Mouse (Mus musculus) G1E (cell line): Measurements from ENCODE around the gene Shroom3.

ENCODE experiments used
- CTCF ChIP-seq: IDR thresholded peaks from 2 replicates; pipeline ENCODE4 v1.5.1; 2012; ENCODE audit warnings: low read depth, low read length, inconsistent platforms, mixed read lengths
- POLR2AphosphoS5 ChIP-seq: IDR thresholded peaks from 2 replicates; pipeline ENCODE4 v1.6.1; 2012; ENCODE audit warnings: low read depth, low read length, inconsistent platforms; ENCODE audit not compliant: insufficient replicate concordance

DNA sequence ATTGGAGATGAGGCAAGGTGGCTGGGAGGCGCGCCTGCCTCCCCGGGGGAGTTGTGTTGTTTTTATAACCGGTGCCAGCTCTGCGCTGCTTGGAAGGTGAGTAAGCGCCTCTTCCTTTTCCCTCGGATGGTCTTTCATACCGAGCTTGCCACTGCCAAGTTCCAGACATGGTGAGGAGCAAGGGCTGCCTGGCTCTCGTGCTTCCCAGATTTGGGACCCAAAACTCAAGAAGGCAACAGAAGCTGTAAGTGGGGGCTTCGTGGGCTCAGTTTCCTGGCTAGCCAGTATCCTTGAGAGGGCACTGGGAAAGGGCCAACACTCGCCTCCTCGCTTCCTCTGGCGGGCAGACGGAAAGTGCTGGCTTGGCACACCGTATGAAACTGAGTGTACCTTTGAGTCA is 173.1 kb downstream of the Shroom3 start:
- no peak for TF ChIP-seq CTCF
- TF ChIP-seq POLR2AphosphoS5, result no peak
